Mouse (Mus musculus) liver, adult 2 months (tissue): ENCODE measurements at regions not wholly inside any gene's neighbourhood (a gene's known extent, or its start where the extent isn't known, plus 50 kb on each side); places are given as distances from the start of the nearest gene placed in this dataset.

Source experiments
- DNase-seq: peaks from one replicate; pipeline ENCODE4 v3.0.0-alpha.2; 2011; ENCODE audit warnings: low read depth, low spot score; ENCODE audit errors: extremely low read depth
- H3K27ac ChIP-seq: fragments of 200-500 bp; replicated peaks from 2 replicates; pipeline ENCODE4 v1.5.1; 2012; ENCODE audit warnings: low read depth, mild to moderate bottlenecking, control low read depth, inconsistent platforms, low read length; ENCODE audit not compliant: insufficient read depth
- H3K27me3 ChIP-seq: fragments of 200-500 bp; 2 replicates; pipeline ENCODE4 v1.6.1; 2012; ENCODE audit warnings: mild to moderate bottlenecking, moderate library complexity, low read length, inconsistent platforms; ENCODE audit not compliant: control insufficient read depth, insufficient read depth
- H3K36me3 ChIP-seq: fragments of 200-500 bp; 2 replicates; pipeline ENCODE4 v1.6.1; 2012; ENCODE audit warnings: low read length, inconsistent platforms; ENCODE audit not compliant: control insufficient read depth, insufficient read depth
- H3K4me1 ChIP-seq: fragments of 200-500 bp; 2 replicates; pipeline ENCODE4 v1.6.1; 2011; ENCODE audit warnings: low read length; ENCODE audit not compliant: control insufficient read depth, insufficient read depth
- H3K4me3 ChIP-seq: fragments of 200-500 bp; 2 replicates; pipeline ENCODE4 v1.5.1; 2011; ENCODE audit warnings: low read depth, mild to moderate bottlenecking, control low read depth, low read length, moderate library complexity; ENCODE audit not compliant: insufficient read depth
- H3K79me2 ChIP-seq: fragments of 200-500 bp; 2 replicates; pipeline ENCODE4 v1.6.1; 2012; ENCODE audit warnings: inconsistent platforms, mild to moderate bottlenecking, low read length, moderate library complexity; ENCODE audit not compliant: control insufficient read depth, insufficient read depth
- H3K9ac ChIP-seq: fragments of 200-500 bp; 2 replicates; pipeline ENCODE4 v1.6.1; 2012; ENCODE audit warnings: low read depth, mild to moderate bottlenecking, control low read depth, inconsistent platforms, low read length
- CTCF ChIP-seq: fragments of 200-500 bp; IDR thresholded peaks from 2 replicates; pipeline ENCODE4 v1.5.1; 2011; ENCODE audit warnings: low read depth, low read length, control low read depth
- POLR2A ChIP-seq: fragments of 200-500 bp; IDR thresholded peaks from 2 replicates; pipeline ENCODE4 v1.6.1; 2011; ENCODE audit warnings: low read length, control low read depth; ENCODE audit not compliant: insufficient read depth; ENCODE audit errors: extremely low read depth
- WGBS: fragments of 180-500 bp; shearing (Covaris S2); methylation state at CpG from one replicate; pipeline ENCODE4 v1.1.7; 2018; 5-methylcytosine and 5-hydroxymethylcytosine counted together

DNA sequence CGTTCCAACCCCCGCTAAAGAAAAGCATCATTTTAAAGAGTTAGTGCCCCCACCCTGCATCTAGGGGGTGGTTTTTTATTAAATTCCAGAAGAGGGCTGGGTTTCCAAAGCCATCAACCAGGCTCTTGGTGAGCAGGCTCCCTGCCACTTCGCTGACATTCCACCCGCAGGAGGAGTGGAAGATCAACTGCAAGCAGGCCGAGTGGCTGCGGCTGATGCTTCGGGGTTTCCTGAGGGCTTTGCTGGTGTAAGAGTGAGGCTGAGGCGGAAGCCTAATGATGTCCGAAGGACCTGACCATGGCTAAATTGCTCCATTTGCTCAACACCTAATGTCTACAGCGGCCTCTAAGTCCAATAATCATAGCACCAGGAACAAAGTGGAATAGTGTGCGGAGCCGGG, 118.0 kb downstream of the Tmem30b start:
- TF ChIP-seq CTCF (no peak), POLR2A (no peak)
- DNase-seq: no peak
- H3K79me2 ChIP-seq: no peaks in the 10 kb centered on the region
- H3K9ac ChIP-seq: no peak overlapping the region
- 77% methylated on average over 12 of the region's 12 CpGs for WGBS
- H3K36me3 ChIP-seq: no peaks in the 10 kb centered on the region
- H3K4me3 ChIP-seq: no peak overlapping the region
- H3K27ac ChIP-seq: no peak overlapping the region
- no peaks in the 10 kb centered on the region for H3K4me1 ChIP-seq
- no peaks in the 10 kb centered on the region for H3K27me3 ChIP-seq

GRCm38 (mm10) chr12:73424814-73425213, 121.4 kb downstream of the Tmem30b start:
- DNase-seq: no peak
- Histone ChIP-seq H3K36me3 (no peaks in the 10 kb centered on the region), H3K4me1 (no peaks in the 10 kb centered on the region), H3K27me3 (no peaks in the 10 kb centered on the region), H3K27ac (no peak overlapping the region), H3K9ac (no peak overlapping the region), H3K4me3 (no peak overlapping the region), H3K79me2 (no peaks in the 10 kb centered on the region)
- TF ChIP-seq CTCF (no peak), POLR2A (no peak)
- 92% methylated on average over 7 of the region's 7 CpGs for WGBS

GRCm38 (mm10) chr12:73417101-73417500, 129.1 kb downstream of the Tmem30b start:
- Histone ChIP-seq H3K27ac (no peak overlapping the region), H3K27me3 (no peaks in the 10 kb centered on the region), H3K79me2 (no peaks in the 10 kb centered on the region), H3K4me3 (no peak overlapping the region), H3K4me1 (no peaks in the 10 kb centered on the region), H3K9ac (no peak overlapping the region), H3K36me3 (no peaks in the 10 kb centered on the region)
- 91% methylated on average over 3 of the region's 3 CpGs for WGBS
- TF ChIP-seq POLR2A (no peak), CTCF (no peak)
- DNase-seq: no peak

- no peaks in the 10 kb centered on the region for H3K36me3 ChIP-seq
- DNase-seq: no peak
Measured at GRCm38 (mm10) chr12:73416367-73416897, 129.8 kb downstream of the Tmem30b start.

GRCm38 (mm10) chr12:73415856-73416366, 129.3 kb downstream of the Slc38a6 start:
- no peaks in the 10 kb centered on the region for H3K79me2 ChIP-seq
- no peaks in the 10 kb centered on the region for H3K36me3 ChIP-seq
- H3K4me1 ChIP-seq: no peaks in the 10 kb centered on the region
- no peak for DNase-seq
- TF ChIP-seq CTCF (no peak), POLR2A (no peak)
- 85% methylated on average over 7 of the region's 7 CpGs for WGBS
- H3K27ac ChIP-seq: no peak overlapping the region
- no peak overlapping the region for H3K9ac ChIP-seq
- no peaks in the 10 kb centered on the region for H3K27me3 ChIP-seq
- H3K4me3 ChIP-seq: no peak overlapping the region

More at GRCm38 (mm10) chr12:73416367-73416897, 129.8 kb downstream of the Tmem30b start:
- WGBS: 74% methylated on average over 16 of the region's 16 CpGs
- Histone ChIP-seq H3K79me2 (no peaks in the 10 kb centered on the region), H3K27ac (no peak overlapping the region), H3K9ac (no peak overlapping the region), H3K27me3 (no peaks in the 10 kb centered on the region), H3K4me1 (no peaks in the 10 kb centered on the region), H3K4me3 (no peak overlapping the region)
- TF ChIP-seq POLR2A (no peak), CTCF (no peak)

GRCm38 (mm10) chr12:73413439-73414196, 127.0 kb downstream of the Slc38a6 start:
- H3K36me3 ChIP-seq: no peaks in the 10 kb centered on the region
- H3K9ac ChIP-seq: no peak overlapping the region
- H3K4me1 ChIP-seq: peaks cover 5% of the 10 kb centered on the region
- DNase-seq: no peak
- WGBS: 83% methylated on average over 15 of the region's 15 CpGs
- H3K4me3 ChIP-seq: no peak overlapping the region
- no peaks in the 10 kb centered on the region for H3K79me2 ChIP-seq
- H3K27ac ChIP-seq: no peak overlapping the region
- H3K27me3 ChIP-seq: no peaks in the 10 kb centered on the region
- TF ChIP-seq CTCF (no peak), POLR2A (no peak)
